Mouse (Mus musculus) small intestine, adult 2 months (tissue): Measurements from ENCODE around the gene Daam1. TPM values are rescaled to one million over a fixed set of nuclear protein-coding genes. Genes with fewer than 3 reads are reported as not detected.

Source experiments
- H3K27ac ChIP-seq: fragments of 200-500 bp; 2 replicates; pipeline ENCODE4 v1.5.1; 2012; ENCODE audit warnings: low read depth, low read length, control low read depth, inconsistent platforms; ENCODE audit not compliant: insufficient read depth
- H3K27me3 ChIP-seq: fragments of 200-500 bp; 2 replicates; pipeline ENCODE4 v1.6.1; 2012; ENCODE audit warnings: mild to moderate bottlenecking, moderate library complexity, low read length, inconsistent platforms; ENCODE audit not compliant: control insufficient read depth, insufficient read depth
- H3K36me3 ChIP-seq: fragments of 200-500 bp; 2 replicates; pipeline ENCODE4 v1.6.1; 2012; ENCODE audit warnings: mild to moderate bottlenecking, low read length, control low read depth, inconsistent platforms; ENCODE audit not compliant: control insufficient read depth, insufficient read depth
- H3K4me1 ChIP-seq: fragments of 200-500 bp; 2 replicates; pipeline ENCODE4 v1.6.1; 2012; ENCODE audit warnings: low read length, inconsistent platforms, mixed read lengths; ENCODE audit not compliant: control insufficient read depth, insufficient read depth, insufficient read length
- H3K4me3 ChIP-seq: fragments of 200-500 bp; 2 replicates; pipeline ENCODE4 v1.5.1; 2012; ENCODE audit warnings: low read depth, mild to moderate bottlenecking, control low read depth, inconsistent platforms, low read length, moderate library complexity
- CTCF ChIP-seq: fragments of 200-500 bp; IDR thresholded peaks from 2 replicates; pipeline ENCODE4 v1.5.1; 2012; ENCODE audit warnings: low read depth, mild to moderate bottlenecking, control low read depth, inconsistent platforms, low read length, moderate library complexity, mixed read lengths; ENCODE audit not compliant: insufficient replicate concordance, insufficient read length; ENCODE audit errors: extremely low read depth
- POLR2A ChIP-seq: fragments of 200-500 bp; IDR thresholded peaks from 2 replicates; pipeline ENCODE4 v1.6.1; 2012; ENCODE audit warnings: low read depth, mild to moderate bottlenecking, control low read depth, inconsistent platforms, low read length, moderate library complexity
- WGBS: fragments of 180-500 bp; shearing (Covaris S2); methylation state at CpG from one replicate; pipeline ENCODE4 v1.1.7; 2018; 5-methylcytosine and 5-hydroxymethylcytosine counted together
- polyA plus RNA-seq: library from polyadenylated mRNA; depleted of rRNA; stranded (reverse); fragments of >200 nt; gene quantifications from 2 replicates; pipeline ENCODE4 v1.2.3, GENCODE M21; 2012

Daam1 gene
- polyA plus RNA-seq, 1 experiment: 2.4 TPM

DNA sequence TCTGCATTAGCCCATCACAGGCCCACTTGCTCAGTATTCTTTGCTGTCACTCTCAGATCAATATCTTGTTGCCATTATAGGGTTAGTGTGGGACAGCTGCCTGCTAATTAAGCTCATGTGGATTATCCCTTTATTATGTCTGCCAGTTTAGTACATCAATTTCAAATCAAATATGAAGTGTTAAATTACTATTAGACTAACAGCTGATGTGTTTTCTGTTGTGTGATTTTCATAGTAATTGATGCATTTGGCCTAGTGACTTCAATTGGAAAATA, 25.5 kb downstream of the Daam1 start:
- H3K4me3 ChIP-seq: no peak overlapping the region
- H3K27me3 ChIP-seq: no peaks in the 10 kb centered on the region
- no peak for TF ChIP-seq CTCF
- no peak for TF ChIP-seq POLR2A
- H3K4me1 ChIP-seq: peaks cover 10% of the 10 kb centered on the region; the same call in 1 of the 2 replicates
- 0 out of 2 replicates have a peak, but pooled peaks cover 1% of the 10 kb centered on the region for H3K36me3 ChIP-seq
- no peak overlapping the region for H3K27ac ChIP-seq

DNA sequence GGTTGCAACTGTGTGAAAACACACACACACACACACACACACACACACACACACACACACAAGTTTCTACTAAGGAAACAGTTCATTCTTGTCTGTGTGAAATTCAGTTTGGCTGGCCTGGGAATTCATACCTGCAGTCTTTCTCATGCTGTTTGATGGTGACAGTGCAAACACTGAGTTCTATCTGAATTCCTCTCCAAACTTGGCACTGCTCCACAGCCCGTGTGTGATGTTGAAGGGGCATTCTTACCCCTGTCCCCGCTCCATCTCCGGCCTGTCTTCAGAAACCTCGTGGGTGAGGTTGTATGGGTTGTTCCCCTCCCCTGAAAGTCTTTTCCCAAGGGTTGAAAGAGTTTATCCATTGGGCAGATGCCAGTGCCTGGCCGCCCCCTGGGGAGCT, 28.2 kb downstream of the Daam1 start:
- 69% methylated on average over 5 of the region's 5 CpGs for WGBS
- H3K27me3 ChIP-seq: no peaks in the 10 kb centered on the region
- 0 out of 2 replicates have a peak, but pooled peaks cover 1% of the 10 kb centered on the region for H3K36me3 ChIP-seq
- no peak overlapping the region for H3K27ac ChIP-seq
- no peak overlapping the region for H3K4me3 ChIP-seq
- peaks cover 8% of the 10 kb centered on the region; the same call in 1 of the 2 replicates for H3K4me1 ChIP-seq
- no peak for TF ChIP-seq POLR2A
- no peak for TF ChIP-seq CTCF

GRCm38 (mm10) chr12:71863846-71864543, 33.1 kb downstream of the Daam1 start:
- 72% methylated on average over 10 of the region's 10 CpGs for WGBS
- H3K4me1 ChIP-seq: no peaks in the 10 kb centered on the region; the same call in 1 of the 2 replicates
- TF ChIP-seq CTCF (no peak), POLR2A (no peak)
- no peaks in the 10 kb centered on the region for H3K27me3 ChIP-seq
- H3K36me3 ChIP-seq: 0 out of 2 replicates have a peak, but pooled peaks cover 1% of the 10 kb centered on the region
- no peak overlapping the region for H3K27ac ChIP-seq
- H3K4me3 ChIP-seq: no peak overlapping the region

GRCm38 (mm10) chr12:71864544-71864897, 33.6 kb downstream of the Daam1 start:
- Histone ChIP-seq H3K27me3 (no peaks in the 10 kb centered on the region), H3K27ac (no peak overlapping the region), H3K36me3 (0 out of 2 replicates have a peak, but pooled peaks cover 1% of the 10 kb centered on the region), H3K4me1 (no peaks in the 10 kb centered on the region; the same call in 1 of the 2 replicates), H3K4me3 (no peak overlapping the region)
- 60% methylated on average over 3 of the region's 3 CpGs for WGBS
- no peak for TF ChIP-seq POLR2A
- TF ChIP-seq CTCF: no peak

DNA sequence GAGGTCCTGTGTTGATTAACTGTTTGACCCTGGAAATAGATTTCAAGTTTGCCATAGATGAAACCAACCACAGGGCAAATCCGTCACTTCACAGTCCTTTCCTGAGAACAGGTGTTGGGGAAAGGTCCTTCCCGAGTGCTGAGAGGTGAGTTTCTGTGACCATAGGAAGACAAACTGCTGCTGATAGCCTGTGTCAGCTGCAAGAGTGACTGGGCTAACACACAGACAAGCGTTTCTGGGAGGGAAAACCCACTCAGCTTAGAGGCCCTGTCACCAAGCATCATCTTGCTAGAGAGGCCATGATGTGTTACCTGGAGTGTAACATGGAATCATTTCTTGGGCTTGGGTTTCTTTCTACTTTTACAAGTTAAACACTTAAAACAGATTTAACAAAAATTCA, 35.1 kb downstream of the Daam1 start:
- WGBS: 88% methylated on average over 3 of the region's 3 CpGs
- Histone ChIP-seq H3K4me1 (peaks cover 3% of the 10 kb centered on the region; the same call in 1 of the 2 replicates), H3K4me3 (no peak overlapping the region), H3K27me3 (no peaks in the 10 kb centered on the region), H3K36me3 (no peaks in the 10 kb centered on the region), H3K27ac (no peak overlapping the region)
- TF ChIP-seq POLR2A (no peak), CTCF (no peak)

GRCm38 (mm10) chr12:71867345-71868240, 36.7 kb downstream of the Daam1 start:
- WGBS: 80% methylated on average over 9 of the region's 9 CpGs
- no peak overlapping the region for H3K4me3 ChIP-seq
- peaks cover 6% of the 10 kb centered on the region; the same call in 1 of the 2 replicates for H3K4me1 ChIP-seq
- no peaks in the 10 kb centered on the region for H3K27me3 ChIP-seq
- TF ChIP-seq POLR2A: no peak
- no peak for TF ChIP-seq CTCF
- H3K36me3 ChIP-seq: no peaks in the 10 kb centered on the region
- no peak overlapping the region for H3K27ac ChIP-seq

DNA sequence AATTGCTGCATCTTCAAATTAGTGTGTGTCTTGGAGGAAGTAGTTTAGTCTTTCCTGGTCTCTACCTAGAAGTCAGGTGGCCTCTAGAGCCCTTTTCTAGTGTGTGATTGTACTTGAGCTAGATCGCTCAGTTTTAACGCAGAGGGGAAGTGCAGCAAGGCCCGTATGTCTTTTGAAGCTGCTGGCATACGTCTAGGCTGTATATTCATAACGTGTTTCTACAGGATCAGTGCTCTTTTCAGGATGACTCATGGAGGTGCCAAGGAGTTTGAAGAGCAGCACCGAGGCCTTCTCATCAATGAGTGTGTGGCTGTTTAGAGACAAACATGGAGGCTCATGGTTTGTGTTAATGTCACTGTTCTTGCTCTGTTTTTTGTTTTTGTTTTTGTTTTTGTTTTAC, 39.8 kb downstream of the Daam1 start:
- no peak overlapping the region for H3K4me3 ChIP-seq
- H3K36me3 ChIP-seq: no peaks in the 10 kb centered on the region
- 84% methylated on average over 6 of the region's 6 CpGs for WGBS
- peaks cover 13% of the 10 kb centered on the region; the same call in 1 of the 2 replicates for H3K4me1 ChIP-seq
- no peak overlapping the region for H3K27ac ChIP-seq
- TF ChIP-seq CTCF (no peak), POLR2A (no peak)
- no peaks in the 10 kb centered on the region for H3K27me3 ChIP-seq
